In the genomic region with DNA sequence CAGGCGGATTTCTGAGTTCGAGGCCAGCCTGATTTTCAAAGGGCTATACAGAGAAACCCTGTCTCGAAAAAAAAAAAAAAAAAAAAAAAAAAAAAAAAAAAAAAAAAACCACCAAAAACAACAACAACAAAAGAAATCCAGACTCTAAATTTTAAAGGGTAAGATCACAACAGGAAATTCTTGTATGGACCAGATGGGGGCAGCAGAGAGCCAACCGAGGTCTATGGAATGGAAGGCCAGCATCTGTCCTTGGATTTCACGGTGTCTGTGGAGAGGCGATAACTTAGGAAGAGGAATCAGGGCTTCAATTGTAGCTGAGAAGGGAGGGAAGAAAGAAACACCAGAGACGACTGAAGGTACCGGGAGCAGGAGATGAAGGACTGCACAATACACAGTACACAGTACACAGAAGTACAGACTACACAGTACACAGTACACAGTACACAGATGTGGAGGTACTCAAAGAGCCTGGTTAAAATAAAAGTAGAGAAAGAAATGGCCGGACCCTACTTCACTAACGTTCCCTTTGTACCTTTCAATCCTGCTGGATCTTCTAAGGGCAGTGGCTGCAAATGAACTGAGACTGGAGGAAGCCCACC, we compare ENCODE assay signal across 8 mouse cellular contexts. TPM values are rescaled to one million over a fixed set of nuclear protein-coding genes. Genes with fewer than 3 reads are reported as not detected.
DNase-seq lines count a peak whose midpoint lies in the region; ATAC-seq and TF ChIP-seq lines count a peak whose summit lies in the region.

No protein-coding gene starts in this region.

- no peaks in the 10 kb centered on the region for H3K4me1 ChIP-seq in limb, embryonic 14.5 days (ENCODE audit: control insufficient read depth, insufficient read depth, low read length)

- H3K27me3 ChIP-seq in limb, embryonic 14.5 days (ENCODE audit: control insufficient read depth, insufficient read depth, low read length) = no peaks in the 10 kb centered on the region

- TF ChIP-seq POLR2A in limb, embryonic 14.5 days (IDR thresholded peaks at IDR 0.05; ENCODE audit: borderline replicate concordance, extremely low read depth, insufficient read depth, insufficient read length) = no peak

- no peaks in the 10 kb centered on the region for H3K36me3 ChIP-seq in limb, embryonic 14.5 days (ENCODE audit: control insufficient read depth, insufficient read depth, low read length)

- WGBS in limb, embryonic 14.5 days = 61% methylated on average over 10 of the region's 10 CpGs

- no peaks in the 10 kb centered on the region for H3K9me3 ChIP-seq in limb, embryonic 14.5 days (ENCODE audit: control insufficient read depth, low read length)

- H3K4me3 ChIP-seq in limb, embryonic 14.5 days (replicated peaks; ENCODE audit: low read length) = no peak overlapping the region

- DNase-seq in urinary bladder, postnatal 25 days (ENCODE audit: low spot score) = peak; percentile 63
- no peak for DNase-seq in urinary bladder, postnatal 36 days (ENCODE audit: low spot score in 2 of 2)
- peak; percentile 73 for DNase-seq in adrenal gland, adult 2 months
- DNase-seq in embryo, embryonic 11.5 days (ENCODE audit: low read depth, low spot score) = peak; percentile 27
- DNase-seq in limb, embryonic 14.5 days (ENCODE audit: low spot score) = peak; percentile 56
- peak; percentile 23 for DNase-seq in retina, postnatal 7 days (ENCODE audit: low read depth, low spot score)

- no peak overlapping the region for H3K9ac ChIP-seq in limb, embryonic 14.5 days (ENCODE audit: low read depth, low read length, severe bottlenecking)

- peak; percentile 82 for ATAC-seq in inflammation-experienced regulatory T-cells, adult 6 months
- no peak for ATAC-seq in limb, embryonic 14.5 days (ENCODE audit: low FRiP score, low read depth)
- no peak for ATAC-seq in erythroid progenitor cell, adult 5-6 weeks (replicated peaks; ENCODE audit: low FRiP score, poor library complexity, severe bottlenecking)

- H3K4me2 ChIP-seq in limb, embryonic 14.5 days (replicated peaks; ENCODE audit: low read depth, low read length, severe bottlenecking) = no peak overlapping the region

- H3K27ac ChIP-seq in limb, embryonic 14.5 days (replicated peaks; ENCODE audit: low read depth, low read length) = no peak overlapping the region

RNA-seq across cellular contexts. Expression of gene Esr1, which starts 13.1 kb away (rescaled TPM):
- 10 to 100 TPM; 17.3 to 31.9 TPM for total RNA-seq in adrenal gland, adult 2 months (2021)
- polyA plus RNA-seq in adrenal gland, adult 2 months (2012; rRNA removed) = 15.3 and 22.1 TPM in 2 replicates
- polyA plus RNA-seq in inflammation-experienced regulatory T-cells, adult 6 months (2017; shearing (Covaris generic)) = 1 to 10 TPM; 1.3 to 6.4 (median 4.4) TPM
- polyA plus RNA-seq in limb, embryonic 14.5 days (2012; rRNA removed) = 0.79 and 0.90 TPM in 2 replicates
- 0.83 and 1.1 TPM in 2 replicates for polyA plus RNA-seq in limb, embryonic 14.5 days (2014; fragmentation: Nextera tagmentation; extraction: Ambion mirVana)
- total RNA-seq in erythroid progenitor cell, adult 5-6 weeks (2015; ENCODE audit: low replicate concordance) = 0.84 and 1.8 TPM in 2 replicates
- total RNA-seq in erythroid progenitor cell, adult 5-6 weeks (2017; ENCODE audit: low replicate concordance) = 3.3 TPM in 1 of 2 replicates, not detected in the other

Comparison
In these comparisons a context has a peak if more than half of its experiments do, and no peak if none do; other contexts are left out.
1. DNase-seq: peak in urinary bladder, postnatal 25 days (single experiment), adrenal gland, adult 2 months (single experiment), embryo, embryonic 11.5 days (single experiment), limb, embryonic 14.5 days (single experiment) and retina, postnatal 7 days (single experiment); none in urinary bladder, postnatal 36 days (0 of 2).